Mouse (Mus musculus): Measurements from ENCODE around the gene Olfr1509.

Gene Olfr1509

DNA sequence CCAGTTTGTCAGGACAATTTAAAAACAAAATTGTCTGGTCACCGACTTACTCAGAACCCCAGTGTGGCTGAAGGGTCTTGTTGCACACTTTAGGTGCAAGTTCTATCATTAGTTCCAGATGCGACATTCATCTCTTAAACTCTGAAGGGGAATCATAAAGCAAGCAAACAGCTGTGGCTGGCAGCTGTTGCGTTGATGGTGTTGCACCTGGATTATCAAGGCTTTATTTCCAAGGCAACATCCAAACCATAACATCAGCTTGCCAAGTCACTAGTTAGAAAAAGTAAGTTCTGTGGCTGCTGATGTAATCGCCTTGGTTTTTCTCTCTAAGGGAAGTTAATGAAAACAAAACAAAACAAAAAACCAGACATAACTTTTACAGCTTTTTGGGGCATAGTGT, 52.7 kb downstream of the Olfr1509 start, which contains the start of gene Olfr1507:
Olfr1507 (minus strand) TSS at position 234 of the 400 bp plus-strand sequence.
- Histone ChIP-seq H3K4me3 (replicated peaks; ENCODE audit: low read length) (no peak within 1 kb of the TSS), H3K27me3 (ENCODE audit: insufficient read depth, low read length) (no peaks in the 10 kb centered on the region), H3K4me1 (replicated peaks; ENCODE audit: low read depth, low read length) (no peaks in the 10 kb centered on the region), H3K36me3 (ENCODE audit: insufficient read depth, low read length) (no peaks in the 10 kb centered on the region), H3K9me3 (ENCODE audit: low read length) (no peaks in the 10 kb centered on the region)
- TF ChIP-seq CTCF (conservative IDR thresholded peaks at IDR 0.05; ENCODE audit: low read length) (no peak), POU5F1 (IDR thresholded peaks at IDR 0.05; ENCODE audit: borderline replicate concordance, low read length) (no peak), NANOG (IDR thresholded peaks at IDR 0.05; ENCODE audit: borderline replicate concordance, low read length) (no peak)
